Mouse (Mus musculus) bone marrow macrophage, adult 2 months (primary cell): ENCODE data around the gene Tuba8.

Experiments used
- CTCF ChIP-seq: IDR thresholded peaks from 2 replicates; pipeline ENCODE4 v1.5.1; 2012; ENCODE audit warnings: low read depth, mild to moderate bottlenecking, low read length, moderate library complexity
- POLR2A ChIP-seq: IDR thresholded peaks from 2 replicates; pipeline ENCODE4 v1.6.1; 2012; ENCODE audit warnings: mild to moderate bottlenecking, low read depth, low read length, borderline replicate concordance

GRCm38 (mm10) chr6:121178700-121179358 lies 31.7 kb upstream of the Tuba8 start:
- TF ChIP-seq CTCF (no peak), POLR2A (no peak)
